Mouse (Mus musculus): Measurements from ENCODE around the gene Sarm1.

Sarm1 gene

GRCm38 (mm10) chr11:78512025-78512957 lies 14.7 kb upstream of the Sarm1 start, which contains the start of the genes Tmem199 and Poldip2:
Gene Tmem199 (minus strand): TSS chr11:78512172.
Gene Poldip2 (plus strand): TSS chr11:78512193.
- peak; percentile 89 for ATAC-seq (ENCODE audit: low TSS enrichment)

GRCm38 (mm10) chr11:78509148-78509547 lies 11.6 kb upstream of the Sarm1 start:
- ATAC-seq (ENCODE audit: low TSS enrichment), result no peak

GRCm38 (mm10) chr11:78505430-78505829 lies 7.9 kb upstream of the Sarm1 start:
- ATAC-seq (ENCODE audit: low TSS enrichment), result no peak

DNA sequence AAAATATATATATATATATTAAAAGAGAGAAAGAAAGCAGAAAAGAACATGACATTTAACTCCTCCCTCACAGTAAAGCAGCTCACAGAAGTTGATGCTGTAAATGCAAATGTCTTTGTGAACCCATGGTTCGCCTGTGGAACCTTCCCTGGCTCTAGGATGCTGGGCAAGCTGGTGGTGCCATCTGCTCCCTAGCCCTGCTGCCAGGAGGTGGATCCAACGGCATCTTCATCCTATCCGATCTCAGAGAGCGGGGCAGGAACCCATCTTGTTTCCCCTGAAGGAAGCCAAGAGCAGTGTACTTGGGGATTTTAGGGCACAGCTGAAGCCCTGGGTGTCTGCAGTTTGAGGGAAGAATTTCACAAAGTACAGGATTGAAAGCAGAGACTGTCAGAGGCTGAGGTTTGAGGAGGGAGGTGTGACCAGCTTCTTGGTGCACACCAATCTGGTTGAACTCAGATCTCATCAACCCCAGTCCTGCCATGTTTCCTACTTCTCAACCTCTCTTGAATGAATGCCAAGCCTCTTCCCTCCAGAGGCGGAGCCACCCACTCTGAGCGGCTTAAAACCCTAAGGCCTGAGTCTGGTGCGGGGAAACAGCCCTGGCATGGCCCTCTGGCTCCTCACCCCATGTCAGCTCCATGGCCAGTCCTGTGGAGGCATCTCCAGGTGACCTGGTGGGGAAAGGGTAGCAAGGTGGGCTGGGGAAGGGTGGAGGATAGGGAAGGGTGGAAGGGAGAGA lies 5.5 kb upstream of the Sarm1 start, which contains the start of gene Sebox:
Gene Sebox (plus strand): TSS at position 539 of the 742 bp plus-strand sequence.
- ATAC-seq (ENCODE audit: low TSS enrichment), result peak; percentile 42

DNA sequence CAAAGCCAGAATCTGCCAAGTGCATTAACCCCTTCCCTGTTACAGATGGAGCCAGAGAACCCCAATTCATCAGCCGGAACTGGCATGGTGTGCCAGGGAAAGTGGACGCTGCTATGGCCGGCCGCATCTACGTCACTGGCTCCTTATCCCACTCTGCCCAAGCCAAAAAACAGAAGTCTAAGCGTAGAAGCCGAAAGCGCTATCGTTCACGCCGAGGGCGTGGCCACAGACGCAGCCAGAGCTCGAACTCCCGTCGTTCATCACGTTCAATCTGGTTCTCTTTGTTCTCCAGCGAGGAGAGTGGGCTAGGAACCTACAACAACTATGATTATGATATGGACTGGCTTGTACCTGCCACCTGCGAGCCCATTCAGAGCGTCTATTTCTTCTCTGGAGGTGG lies 4.0 kb upstream of the Sarm1 start:
- no peak for ATAC-seq (ENCODE audit: low TSS enrichment)

GRCm38 (mm10) chr11:78500623-78501202 lies 3.2 kb upstream of the Sarm1 start:
- no peak for ATAC-seq (ENCODE audit: low TSS enrichment)

- ATAC-seq (ENCODE audit: low TSS enrichment), result no peak
Measured at GRCm38 (mm10) chr11:78499543-78499942, 2.0 kb upstream of the Sarm1 start.

DNA sequence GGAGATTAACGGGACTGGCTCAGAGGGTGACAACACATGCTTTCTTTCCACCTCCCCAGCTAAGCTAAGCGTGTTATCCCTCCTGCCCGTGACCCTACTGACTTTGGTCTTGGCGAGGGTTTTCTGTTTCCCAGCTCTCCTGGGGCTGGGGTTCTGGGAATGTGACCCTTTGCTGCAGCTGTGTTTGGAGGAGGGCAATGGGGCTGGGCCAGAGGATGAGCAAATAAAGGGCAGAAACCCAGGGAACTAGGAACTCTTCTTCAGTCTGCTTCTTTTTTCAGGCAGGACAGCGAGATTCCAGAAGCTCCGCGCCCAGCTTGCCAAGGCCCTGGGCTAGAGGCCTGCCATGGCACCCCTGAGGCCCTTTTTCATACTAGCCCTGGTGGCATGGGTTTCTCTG lies 1.4 kb upstream of the Sarm1 start, which contains the start of gene Vtn:
Gene Vtn (plus strand): TSS at position 88 of the 400 bp plus-strand sequence.
- no peak for ATAC-seq (ENCODE audit: low TSS enrichment)

DNA sequence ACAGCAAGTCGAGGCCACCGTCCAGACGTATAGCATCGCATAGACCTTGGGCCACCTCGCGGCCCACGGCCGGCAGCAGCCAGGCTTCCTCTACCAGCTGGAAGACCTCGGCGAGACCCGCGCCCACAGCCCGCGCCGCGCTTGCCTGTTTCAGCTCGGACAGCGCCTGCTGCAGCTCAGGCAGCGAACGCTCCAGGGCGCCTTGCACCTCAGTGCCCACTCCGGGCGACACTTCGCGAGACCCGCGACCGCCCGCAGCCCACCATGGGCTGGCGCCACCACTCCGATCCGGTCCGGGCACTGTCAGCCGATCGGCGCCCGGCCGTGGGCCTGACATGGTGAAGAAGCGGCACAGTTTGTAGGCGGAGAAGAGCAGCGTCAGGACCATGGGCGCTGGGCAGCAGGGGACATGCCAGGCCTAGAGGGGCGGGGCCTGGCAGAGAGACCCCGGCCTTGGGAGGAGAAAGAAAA lies 448 bp downstream of the Sarm1 start:
- peak; percentile 38 for ATAC-seq (ENCODE audit: low TSS enrichment)

- ATAC-seq (ENCODE audit: low TSS enrichment), result no peak
Measured at GRCm38 (mm10) chr11:78495904-78496303, 1.6 kb downstream of the Sarm1 start.

- ATAC-seq (ENCODE audit: low TSS enrichment), result peak; percentile 91
Measured at GRCm38 (mm10) chr11:78490781-78491241, 6.7 kb downstream of the Sarm1 start.

DNA sequence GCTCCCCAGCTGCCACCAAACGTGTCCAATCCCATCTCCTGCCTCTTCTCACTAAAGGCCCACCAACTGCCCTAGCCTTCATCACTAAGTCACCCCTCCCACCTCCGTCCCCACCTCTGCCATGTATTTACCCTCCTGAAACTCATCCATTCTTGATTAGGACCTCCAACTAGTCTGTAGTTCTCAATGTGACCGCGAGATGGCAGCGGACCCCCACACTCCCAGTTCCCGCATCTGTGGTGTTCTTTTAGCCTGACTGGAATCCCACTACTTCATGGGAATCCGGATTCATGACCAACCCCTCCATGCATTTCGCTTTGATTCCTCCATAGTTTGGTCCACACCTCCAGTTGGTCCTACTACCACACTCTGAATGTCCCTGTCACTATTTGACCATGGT lies 9.4 kb downstream of the Sarm1 start:
- ATAC-seq (ENCODE audit: low TSS enrichment), result no peak

GRCm38 (mm10) chr11:78483639-78484038 lies 13.9 kb downstream of the Sarm1 start:
- no peak for ATAC-seq (ENCODE audit: low TSS enrichment)

- no peak for ATAC-seq (ENCODE audit: low TSS enrichment)
Measured at GRCm38 (mm10) chr11:78475289-78475688, 22.3 kb downstream of the Sarm1 start.

GRCm38 (mm10) chr11:78471326-78472103 lies 26.0 kb downstream of the Sarm1 start:
- no peak for ATAC-seq (ENCODE audit: low TSS enrichment)

DNA sequence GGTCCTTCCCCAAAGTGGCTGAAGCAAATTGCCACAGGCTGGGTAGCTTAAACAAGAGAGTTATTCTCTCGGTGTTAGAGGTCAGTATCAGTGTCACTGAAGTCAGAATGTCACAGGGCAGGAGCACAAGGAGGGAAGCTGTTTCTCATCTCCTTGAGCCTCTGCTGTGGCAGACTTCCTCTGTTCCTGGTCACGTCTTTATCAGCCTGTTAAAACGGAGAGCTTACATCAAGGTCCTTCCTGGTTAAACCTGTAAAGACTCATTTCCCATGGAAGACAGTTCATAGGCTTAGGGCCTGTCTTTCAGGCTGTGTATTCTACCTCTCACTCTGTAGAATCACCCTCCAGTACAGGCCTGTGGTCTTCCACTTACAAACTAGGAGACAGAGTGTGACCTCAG lies 29.6 kb downstream of the Sarm1 start:
- ATAC-seq (ENCODE audit: low TSS enrichment), result no peak

- ATAC-seq (ENCODE audit: low TSS enrichment), result no peak
Measured at GRCm38 (mm10) chr11:78467515-78467914, 30.0 kb downstream of the Sarm1 start.

DNA sequence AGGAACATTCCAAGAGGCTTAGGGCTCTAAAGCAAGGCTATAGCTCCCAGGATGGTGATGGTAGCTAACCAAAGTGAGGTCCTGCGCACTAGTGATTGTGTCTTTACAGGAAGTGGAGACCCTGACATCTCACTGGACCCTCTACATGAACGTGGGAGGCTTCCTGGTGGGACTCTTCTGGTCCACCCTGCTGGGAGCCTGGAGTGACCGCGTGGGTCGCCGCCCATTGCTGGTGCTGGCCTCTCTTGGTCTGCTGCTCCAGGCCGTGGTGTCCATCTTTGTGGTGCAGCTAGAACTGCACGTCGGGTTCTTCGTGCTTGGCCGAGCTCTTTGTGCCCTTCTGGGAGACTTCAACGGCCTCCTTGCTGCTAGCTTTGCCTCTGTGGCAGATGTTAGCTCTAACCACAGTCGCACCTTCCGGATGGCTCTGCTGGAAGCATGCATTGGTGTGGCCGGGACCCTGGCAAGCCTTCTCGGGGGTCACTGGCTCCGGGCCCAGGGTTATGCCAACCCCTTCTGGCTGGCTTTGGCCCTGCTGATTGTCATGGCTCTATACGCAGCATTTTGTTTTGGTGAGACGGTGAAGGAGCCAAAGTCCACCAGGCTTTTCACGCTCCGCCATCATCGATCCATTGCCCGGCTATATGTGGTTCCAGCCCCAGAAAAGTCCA lies 31.2 kb downstream of the Sarm1 start:
- ATAC-seq (ENCODE audit: low TSS enrichment), result no peak

- peak; percentile 75 for ATAC-seq (ENCODE audit: low TSS enrichment)
Measured at GRCm38 (mm10) chr11:78465568-78466180, 31.9 kb downstream of the Sarm1 start, which contains the start of gene Slc46a1. Gene Slc46a1 (plus strand): TSS chr11:78465697.

DNA sequence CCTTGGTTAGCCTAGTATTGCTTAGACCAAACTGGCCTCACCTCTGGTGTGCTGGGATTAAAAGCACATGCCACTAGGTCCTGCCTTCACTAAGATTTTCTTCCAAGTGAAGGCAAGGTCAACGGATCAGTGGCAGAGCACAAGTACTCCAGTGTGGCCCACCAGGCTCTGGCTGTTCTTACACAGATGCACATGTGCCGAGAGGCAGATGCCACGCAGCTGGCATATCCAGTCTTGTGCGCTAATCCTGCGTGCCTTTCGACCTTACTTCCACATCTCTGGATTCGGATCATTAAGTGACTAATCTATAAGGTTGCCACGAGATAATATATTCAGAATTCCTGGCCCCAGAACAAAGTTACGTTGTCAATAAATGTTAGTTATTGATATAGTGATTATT lies 32.4 kb downstream of the Sarm1 start:
- no peak for ATAC-seq (ENCODE audit: low TSS enrichment)

Data from frontal cortex, adult (tissue).